Mouse (Mus musculus) c-Kit-positive CD71-positive TER-119-positive erythroid progenitor cells, embryonic 14.5 days (primary cell): Measurements from ENCODE around the gene Slc12a4.
"Not testable (repeated sequence)": the region's sequence is repeated elsewhere in the genome, so short reads cannot be mapped to it uniquely, and the experiment has no call there.

Source experiments
- DNase-seq: peaks from one replicate; pipeline ENCODE4 v3.0.0-alpha.2; 2013; ENCODE audit warnings: low spot score

Gene Slc12a4

GRCm38 (mm10) chr8:105965905-105966341, at the start of gene Slc12a4:
Gene Slc12a4, minus strand, starts transcription at chr8:105966097.
- DNase-seq: peak; percentile 67

DNA sequence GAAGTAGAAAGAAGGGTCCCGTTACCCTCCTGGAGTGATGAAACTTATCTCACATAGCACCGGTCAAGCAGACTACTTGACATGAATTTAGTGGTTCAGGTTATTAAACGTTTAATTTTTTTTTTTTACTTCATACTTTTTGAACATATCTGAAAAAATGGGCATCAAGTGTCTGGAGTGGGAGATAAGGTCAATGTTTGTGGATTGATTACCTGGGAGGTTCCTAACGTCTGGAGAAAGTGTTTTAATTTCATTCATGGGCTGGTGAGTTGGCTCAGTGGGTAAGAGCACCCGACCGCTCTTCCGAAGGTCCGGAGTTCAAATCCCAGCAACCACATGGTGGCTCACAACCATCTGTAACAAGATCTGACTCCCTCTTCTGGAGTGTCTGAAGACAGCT, 46.3 kb upstream of the Slc12a4 start:
- DNase-seq: peak; percentile 76

DNA sequence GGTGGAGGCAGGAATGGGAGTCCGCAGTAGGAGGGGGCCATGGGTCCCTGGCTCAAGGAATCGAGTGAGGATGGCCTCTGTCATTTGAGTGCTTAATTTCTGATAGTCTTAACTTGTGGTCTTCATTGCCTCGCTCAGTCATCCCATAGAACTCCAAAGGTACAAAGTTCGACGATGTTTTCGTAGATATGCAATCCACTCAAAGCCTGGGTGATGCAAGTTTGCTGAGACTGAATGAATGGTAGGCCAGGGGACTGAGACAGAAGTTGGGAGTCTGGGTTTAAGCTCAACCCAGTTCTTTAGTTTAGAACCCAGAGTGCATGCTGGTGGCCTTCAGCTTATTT, 45.7 kb upstream of the Slc12a4 start, which contains the start of gene Ddx28:
Gene Ddx28, minus strand, starts transcription at position 240 of the 344 bp plus-strand sequence.
- peak; percentile 62 for DNase-seq

DNA sequence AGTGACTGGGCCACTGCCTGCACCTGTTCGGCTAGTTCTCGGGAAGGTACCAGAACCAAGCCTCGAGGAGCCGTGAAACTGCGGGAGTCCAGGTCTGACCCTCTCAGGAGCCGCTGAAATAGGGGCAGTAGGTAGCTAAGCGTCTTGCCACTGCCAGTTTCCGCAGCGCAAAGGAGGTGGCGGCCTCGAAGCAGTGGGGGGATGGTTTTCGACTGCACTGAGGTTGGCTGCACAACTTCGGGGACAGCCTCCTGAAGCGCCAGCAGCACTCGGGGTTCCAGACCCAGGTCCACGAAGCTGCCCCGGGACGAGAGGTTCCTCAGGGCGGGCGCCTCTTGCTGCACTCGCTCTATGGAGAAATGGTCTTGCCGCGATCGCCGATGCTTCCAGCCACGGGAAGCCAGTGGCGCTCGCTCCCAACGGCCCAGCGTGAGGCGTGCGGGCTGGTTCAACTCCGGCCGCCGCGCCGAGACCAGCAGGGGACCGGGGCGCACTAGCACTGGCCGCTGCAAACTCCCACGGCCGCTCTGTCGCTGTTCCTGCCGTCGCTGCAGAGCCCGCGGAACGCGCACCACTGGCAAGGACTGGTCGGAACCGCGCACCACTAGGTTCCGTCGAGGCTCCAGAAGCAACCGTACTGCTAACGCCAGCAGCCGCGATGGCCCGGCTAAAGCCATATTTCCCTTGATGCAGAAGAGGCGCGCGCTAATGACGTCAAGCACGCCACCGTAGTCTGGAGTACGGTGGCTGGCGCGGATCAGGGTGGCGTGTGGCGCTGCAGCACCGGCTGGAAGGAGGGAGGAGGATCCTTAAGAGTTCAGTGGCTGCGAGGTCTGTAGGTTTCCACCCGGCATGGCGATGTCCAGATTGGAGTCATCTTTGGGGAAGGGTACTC, 45.1 kb upstream of the Slc12a4 start:
- DNase-seq: peak; percentile 93

GRCm38 (mm10) chr8:106007891-106008290, 42.0 kb upstream of the Slc12a4 start:
- DNase-seq: not testable (repeated sequence)

DNA sequence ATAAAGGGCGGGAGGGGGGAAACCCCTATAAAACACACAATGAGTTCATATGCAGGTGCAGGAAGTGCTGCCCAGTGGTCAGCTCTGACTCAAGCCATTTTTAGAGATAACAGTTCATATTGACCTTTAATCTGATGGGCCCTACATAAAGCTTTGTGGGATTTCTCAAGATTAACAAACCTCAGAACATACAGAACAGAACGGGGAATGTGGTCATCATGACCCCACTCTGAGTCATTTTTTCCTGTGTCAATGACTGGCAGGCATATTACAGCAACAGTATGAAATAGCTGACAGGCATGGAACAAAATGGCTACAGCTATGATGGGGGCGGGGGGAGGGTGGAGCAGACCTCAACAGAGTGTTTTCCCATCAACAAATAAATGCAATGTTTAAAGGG, 41.2 kb upstream of the Slc12a4 start:
- DNase-seq: no peak

GRCm38 (mm10) chr8:106006413-106006812, 40.5 kb upstream of the Slc12a4 start:
- DNase-seq: no peak

- DNase-seq: no peak
Measured at GRCm38 (mm10) chr8:106005875-106006274, 40.0 kb upstream of the Slc12a4 start, which contains the start of gene Dpep2nb. Gene Dpep2nb, minus strand, starts transcription at chr8:106005975.

DNA sequence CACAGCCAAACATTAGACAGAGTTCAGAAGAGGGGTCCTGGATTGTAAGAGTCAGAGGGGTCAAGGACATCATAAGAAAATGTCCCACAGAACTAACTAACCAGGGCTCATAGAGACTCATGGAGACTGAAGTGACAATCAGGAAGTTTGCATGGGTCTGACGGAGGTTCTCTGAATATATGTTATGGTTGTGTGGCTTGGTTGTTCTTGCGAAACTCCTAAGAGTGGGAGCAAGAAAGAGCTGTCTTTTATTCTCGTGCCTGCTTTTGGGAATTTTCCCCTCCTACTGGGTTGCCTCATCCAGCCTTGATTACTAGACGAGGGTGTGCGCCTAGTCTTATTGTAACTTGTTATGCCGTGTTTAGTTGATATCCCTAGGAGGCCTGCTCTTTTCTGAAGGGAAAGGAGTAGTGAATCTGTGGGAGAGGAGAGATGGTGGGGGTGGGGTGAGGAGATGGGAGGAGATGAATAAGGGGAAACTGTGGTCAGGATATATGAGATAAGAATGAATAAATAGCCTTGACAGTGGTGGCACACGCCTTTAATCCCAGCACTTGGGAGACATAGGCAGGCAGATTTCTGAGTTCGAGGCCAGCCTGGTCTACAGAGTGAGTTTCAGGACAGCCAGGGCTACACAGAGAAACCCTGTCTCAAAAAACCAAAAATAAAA, 38.8 kb upstream of the Slc12a4 start:
- DNase-seq: no peak

GRCm38 (mm10) chr8:106001908-106002307, 36.0 kb upstream of the Slc12a4 start:
- DNase-seq: no peak

- DNase-seq: no peak
Measured at GRCm38 (mm10) chr8:105998971-105999370, 33.1 kb upstream of the Slc12a4 start.

- no peak for DNase-seq
Measured at GRCm38 (mm10) chr8:105996359-105996758, 30.5 kb upstream of the Slc12a4 start.

GRCm38 (mm10) chr8:105993226-105993625, 27.3 kb upstream of the Slc12a4 start:
- DNase-seq: no peak

DNA sequence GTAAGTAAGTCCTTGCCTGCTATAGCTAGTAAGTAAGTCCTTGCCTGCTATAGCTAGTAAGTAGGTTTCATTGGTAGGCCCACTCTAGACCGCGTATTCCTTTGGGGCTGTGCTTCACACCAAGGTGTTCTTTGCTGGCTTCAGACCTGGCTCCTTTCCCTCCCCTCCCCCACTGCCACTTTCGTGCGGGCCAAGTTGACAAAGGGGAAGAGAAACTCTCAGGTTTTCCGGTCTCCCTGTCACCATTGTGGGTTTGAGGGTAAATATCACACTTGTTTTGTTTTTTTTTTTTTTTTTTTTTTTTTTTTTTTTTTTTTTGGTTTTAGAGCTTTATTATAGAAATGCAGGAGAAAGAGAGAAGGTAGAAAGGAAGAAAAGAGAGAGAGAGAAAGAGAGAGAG, 26.6 kb upstream of the Slc12a4 start:
- DNase-seq: no peak

GRCm38 (mm10) chr8:105991546-105991945, 25.6 kb upstream of the Slc12a4 start:
- no peak for DNase-seq

GRCm38 (mm10) chr8:105990856-105991387, 25.0 kb upstream of the Slc12a4 start, which contains the start of gene Dus2:
Gene Dus2, plus strand, starts transcription at chr8:105991337.
- peak; percentile 84 for DNase-seq

GRCm38 (mm10) chr8:105988546-105988945, 22.6 kb upstream of the Slc12a4 start:
- no peak for DNase-seq

- not testable (repeated sequence) for DNase-seq
Measured at GRCm38 (mm10) chr8:105983406-105983805, 17.5 kb upstream of the Slc12a4 start.

- no peak for DNase-seq
Measured at GRCm38 (mm10) chr8:105981146-105981545, 15.2 kb upstream of the Slc12a4 start.

- no peak for DNase-seq
Measured at GRCm38 (mm10) chr8:105979325-105979724, 13.4 kb upstream of the Slc12a4 start, which contains the start of gene Dpep3. Gene Dpep3, minus strand, starts transcription at chr8:105979429.

DNA sequence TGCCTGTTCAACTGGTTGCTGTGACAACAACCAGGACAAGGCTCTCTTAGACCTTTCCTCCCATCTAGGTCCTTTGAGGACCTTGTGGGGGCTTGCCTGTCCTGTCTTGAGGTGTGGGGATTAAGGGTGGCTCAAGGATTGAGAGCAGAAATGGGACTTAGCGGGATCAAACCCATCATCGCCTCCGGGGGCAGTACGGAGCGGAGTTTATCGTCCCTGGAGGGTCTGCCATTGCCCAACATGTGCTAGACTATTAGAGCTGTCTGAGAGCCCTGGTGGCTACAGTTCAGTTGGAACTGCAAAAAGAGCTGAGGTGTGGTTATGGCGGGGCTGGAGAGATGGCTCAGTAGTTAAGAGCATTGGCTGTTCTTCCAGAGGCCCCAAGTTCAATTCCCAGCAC, 9.5 kb upstream of the Slc12a4 start:
- DNase-seq: no peak

DNA sequence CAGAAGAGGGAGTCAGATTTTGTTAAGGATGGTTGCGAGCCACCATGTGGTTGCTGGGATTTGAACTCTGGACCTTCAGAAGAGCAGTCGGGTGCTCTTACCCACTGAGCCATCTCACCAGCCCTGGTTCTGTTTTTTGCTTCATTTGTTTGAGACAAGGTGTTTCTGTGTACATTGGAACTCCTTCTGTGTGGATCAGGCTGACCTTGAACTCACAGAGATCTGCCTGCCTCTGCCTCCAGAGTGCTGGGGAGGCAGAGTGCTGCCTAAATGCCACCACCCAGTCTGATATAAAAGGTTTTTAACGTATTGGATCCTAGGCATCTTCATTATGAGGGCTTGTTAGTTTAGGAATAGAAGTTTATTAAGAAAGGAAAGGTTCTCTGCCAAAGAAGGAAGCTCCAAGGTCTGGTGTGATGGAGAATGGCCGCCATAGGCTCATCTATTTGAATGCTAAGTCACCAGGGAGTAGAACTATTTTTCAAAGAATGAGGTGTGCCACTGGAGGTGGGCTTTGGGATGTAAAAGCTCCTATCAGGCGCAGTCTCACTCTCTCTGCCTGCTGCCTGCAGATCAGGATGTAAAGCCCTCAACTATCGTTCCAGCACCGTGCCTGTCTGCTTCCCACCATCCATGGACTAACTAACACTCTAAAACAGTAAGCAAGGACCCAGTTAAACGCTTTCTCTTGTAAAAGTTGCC, 5.3 kb upstream of the Slc12a4 start:
- no peak for DNase-seq
